Mouse (Mus musculus) subcutaneous adipose tissue, adult 2 months (tissue): ENCODE data around the gene Pimreg. TPM values are rescaled to one million over a fixed set of nuclear protein-coding genes. Genes with fewer than 3 reads are reported as not detected.

Experiments used
- polyA plus RNA-seq: library from polyadenylated mRNA; depleted of rRNA; stranded (reverse); fragments of >200 nt; gene quantifications from 2 replicates; pipeline ENCODE4 v1.2.3, GENCODE M21; 2012; ENCODE audit warnings: low replicate concordance; rRNA removed

Gene Pimreg
- polyA plus RNA-seq: 2.4 and 8.2 TPM in 2 replicates

DNA sequence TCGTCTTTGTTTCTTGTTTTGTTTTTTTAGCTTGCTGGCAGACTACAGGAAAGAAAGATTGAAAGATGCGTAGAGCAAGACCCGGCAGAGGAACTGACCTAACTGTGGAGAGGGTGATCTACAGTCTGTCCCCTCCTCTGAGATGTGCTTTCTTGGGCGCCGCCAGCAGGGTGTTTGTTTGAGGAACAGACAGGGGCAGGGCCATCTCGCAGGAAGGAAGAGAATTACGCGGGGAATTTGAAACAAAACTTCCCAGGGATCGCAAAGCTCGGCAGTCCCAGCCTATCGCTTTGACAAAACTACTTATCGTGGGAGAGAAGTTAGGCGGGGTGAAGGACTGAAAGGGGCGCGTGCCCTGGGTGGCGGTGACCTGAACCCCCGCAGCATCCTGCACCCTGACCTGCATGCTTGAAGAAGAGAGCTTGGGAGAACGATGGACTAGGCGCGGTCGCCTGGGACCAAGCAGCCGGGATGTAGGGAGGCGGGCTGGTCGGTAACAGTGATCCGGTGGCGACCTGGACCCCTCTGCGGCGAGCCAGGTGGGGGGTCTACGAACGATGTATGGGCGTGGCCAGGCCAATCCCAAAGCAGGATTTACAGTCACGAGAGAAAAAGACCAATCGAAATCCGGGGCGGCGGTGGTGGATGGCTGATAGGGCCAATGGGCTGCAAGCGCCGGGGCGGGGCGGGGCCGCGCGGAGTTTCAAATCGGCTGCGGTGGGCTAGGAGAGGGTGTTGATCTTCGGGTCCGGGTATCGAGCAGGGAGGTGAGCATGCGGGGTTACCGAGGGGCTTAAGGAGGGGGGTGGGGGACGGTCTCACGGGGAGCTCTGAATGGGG lies at the start of gene Pimreg:
Gene Pimreg (plus strand): TSS at position 265 of the 840 bp plus-strand sequence.

DNA sequence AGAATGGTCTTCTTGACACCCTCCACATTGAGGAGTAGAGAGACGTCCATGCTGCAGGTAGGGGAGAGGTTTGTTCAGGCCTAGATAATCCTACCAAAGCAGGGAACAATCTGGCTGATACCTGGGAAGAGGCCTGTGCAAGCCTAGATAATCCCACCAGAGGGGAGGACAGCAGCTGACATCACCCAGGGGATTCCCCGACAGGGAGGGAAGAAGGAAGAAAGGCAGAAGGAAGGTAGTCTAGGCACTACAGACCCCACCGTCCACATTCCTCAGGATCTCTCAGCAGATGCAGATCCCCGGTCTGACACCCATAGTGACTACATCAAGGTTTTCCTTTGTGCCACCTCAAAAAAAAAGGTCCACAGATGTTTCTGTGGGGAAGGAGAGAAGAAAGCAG lies 4.4 kb upstream of the Pimreg start, which contains the start of gene Aipl1:
Gene Aipl1 (minus strand): TSS at position 101 of the 400 bp plus-strand sequence.

Other genes starting within 250 kb of the Pimreg start
- 0.10 and 0.27 TPM in 2 replicates for gene Aipl1, start 4.5 kb upstream of the Pimreg start, polyA plus RNA-seq
- 4.4 and 6.2 TPM in 2 replicates for gene Pitpnm3, start 93.7 kb downstream of the Pimreg start, polyA plus RNA-seq
- gene Gm43951, start 164.8 kb downstream of the Pimreg start, polyA plus RNA-seq: 0.11 and 0.64 TPM in 2 replicates
- gene 4933427D14Rik, start 165.4 kb downstream of the Pimreg start, polyA plus RNA-seq: 3.4 and 9.0 TPM in 2 replicates
- gene Txndc17, start 165.5 kb downstream of the Pimreg start, polyA plus RNA-seq: 71.2 and 100 TPM in 2 replicates
- gene Med31, start 173.6 kb downstream of the Pimreg start, polyA plus RNA-seq: 6.8 and 7.0 TPM in 2 replicates
- gene Slc13a5, start 225.2 kb downstream of the Pimreg start, polyA plus RNA-seq: 0.40 and 3.7 TPM in 2 replicates